Mouse (Mus musculus) hindbrain, embryonic 15.5 days (tissue): ENCODE results near the gene Nadk. TPM values are rescaled to one million over a fixed set of nuclear protein-coding genes. Genes with fewer than 3 reads are reported as not detected.

Experiments
- ATAC-seq: fragments of 200-750 bp; cut with Nextera tagmentation; 2 replicates; pipeline ENCODE4 v1.8.0; 2017; ENCODE audit warnings: low read depth, moderate number of reproducible peaks, moderate TSS enrichment; ENCODE audit not compliant: low FRiP score
- H3K27ac ChIP-seq: fragments of 300-500 bp; sonication (generic); replicated peaks from 2 replicates; pipeline ENCODE4 v1.5.1; 2015; ENCODE audit warnings: mild to moderate bottlenecking, inconsistent platforms
- H3K27me3 ChIP-seq: fragments of 300-500 bp; sonication (generic); 2 replicates; pipeline ENCODE4 v1.6.1; 2015; ENCODE audit warnings: control low read depth, inconsistent platforms
- H3K36me3 ChIP-seq: fragments of 300-500 bp; sonication (generic); 2 replicates; pipeline ENCODE4 v1.6.1; 2015; ENCODE audit warnings: control low read depth, inconsistent platforms
- H3K4me1 ChIP-seq: fragments of 300-500 bp; sonication (generic); replicated peaks from 2 replicates; pipeline ENCODE4 v1.6.1; 2015; ENCODE audit warnings: control low read depth, inconsistent platforms
- H3K4me2 ChIP-seq: fragments of 300-500 bp; sonication (generic); 2 replicates; pipeline ENCODE4 v1.6.1; 2015; ENCODE audit warnings: moderate library complexity, mild to moderate bottlenecking, inconsistent platforms
- H3K4me3 ChIP-seq: fragments of 300-500 bp; sonication (generic); 2 replicates; pipeline ENCODE4 v1.5.1; 2015; ENCODE audit warnings: mild to moderate bottlenecking, inconsistent platforms
- H3K9ac ChIP-seq: fragments of 300-500 bp; sonication (generic); 2 replicates; pipeline ENCODE4 v1.6.1; 2015; ENCODE audit warnings: inconsistent platforms
- H3K9me3 ChIP-seq: fragments of 300-500 bp; sonication (generic); 2 replicates; pipeline ENCODE4 v1.6.1; 2016; ENCODE audit warnings: control low read depth, inconsistent platforms
- WGBS: fragments of 180-500 bp; shearing (Covaris S2); methylation state at CpG from one replicate; pipeline ENCODE4 v1.1.7; 2015; 5-methylcytosine and 5-hydroxymethylcytosine counted together
- polyA plus RNA-seq: library from polyadenylated mRNA; unstranded; fragments of >200 nt; fragmentation: Nextera tagmentation; extraction: Ambion mirVana; gene quantifications from 2 replicates; pipeline ENCODE4 v1.2.1, GENCODE M21; 2015

Nadk gene
- polyA plus RNA-seq, 1 experiment from 2014 or later = 85.9 TPM

DNA sequence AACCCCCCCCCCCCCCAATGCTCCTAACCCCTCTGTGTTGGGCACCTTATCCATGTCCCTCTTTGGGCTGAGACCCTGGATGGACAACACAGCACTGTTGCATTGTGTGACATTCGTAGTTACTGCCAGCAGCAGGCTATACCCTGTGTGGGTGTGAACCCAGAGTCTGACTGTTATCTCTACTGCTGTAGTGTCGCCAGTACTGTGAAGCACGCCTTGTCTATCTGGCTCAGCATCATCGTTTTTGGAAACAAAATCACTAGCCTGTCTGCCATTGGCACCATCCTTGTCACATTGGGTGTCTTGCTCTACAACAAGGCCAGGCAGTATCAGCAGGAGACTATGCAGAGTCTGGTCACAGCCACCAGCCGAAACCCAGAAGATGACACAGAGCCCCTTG is 56.1 kb downstream of the Nadk start:
- no peaks in the 10 kb centered on the region for H3K27me3 ChIP-seq
- H3K4me1 ChIP-seq = peaks cover 1% of the 10 kb centered on the region; the same call in 1 of the 2 replicates
- 97% methylated on average over 5 of the region's 5 CpGs for WGBS
- H3K4me2 ChIP-seq = no peak overlapping the region
- H3K36me3 ChIP-seq = peaks cover 75% of the 10 kb centered on the region
- H3K9me3 ChIP-seq = no peaks in the 10 kb centered on the region
- no peak for ATAC-seq
- H3K9ac ChIP-seq = no peak overlapping the region
- no peak overlapping the region for H3K4me3 ChIP-seq
- no peak overlapping the region for H3K27ac ChIP-seq

DNA sequence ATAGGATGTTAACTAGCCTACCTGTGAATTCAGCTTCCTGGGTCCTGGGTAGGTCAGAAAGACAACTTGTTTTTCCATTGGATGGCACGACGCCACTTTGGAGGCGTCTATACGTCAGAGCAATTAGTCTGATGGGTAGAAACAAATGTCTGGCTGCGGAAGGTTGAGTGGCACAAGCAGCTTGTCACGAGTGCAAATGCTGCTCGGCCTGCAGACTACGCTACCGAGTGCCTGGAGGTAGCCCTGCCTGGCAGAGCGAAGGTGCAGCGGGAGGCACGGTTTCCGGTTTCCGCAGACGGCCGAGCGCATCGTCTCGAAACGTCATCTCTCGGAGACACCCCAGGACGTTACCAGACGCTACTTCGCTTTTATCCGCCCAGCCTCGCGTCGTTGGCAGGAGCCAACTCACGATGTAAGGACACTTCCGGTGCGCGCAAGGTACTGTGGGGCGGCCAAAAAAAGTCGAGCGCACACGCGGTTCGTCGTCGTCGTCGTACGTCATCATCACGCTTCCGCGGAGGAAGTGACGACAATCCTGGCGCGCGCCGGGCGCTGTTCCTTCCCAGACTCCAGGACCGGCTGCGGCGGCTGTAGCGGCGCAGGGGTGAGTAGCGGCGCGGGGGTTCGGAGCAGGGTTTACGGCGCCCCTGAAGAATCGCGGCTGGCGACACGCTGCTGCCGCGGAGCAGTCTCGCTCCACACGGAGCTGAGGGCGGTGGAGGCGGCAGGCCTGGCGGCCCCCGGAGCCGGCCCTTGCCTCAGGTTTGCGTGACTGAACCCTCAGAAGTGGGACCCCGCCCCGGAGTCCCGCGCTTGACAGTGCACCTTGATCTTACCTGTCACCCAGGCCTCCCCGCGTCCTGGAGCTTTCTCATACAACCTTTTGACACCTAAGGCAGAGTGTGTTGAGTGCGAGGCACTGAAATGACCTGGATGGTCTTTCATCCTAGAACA is 62.4 kb downstream of the Nadk start, which contains the start of gene Cdk11b:
Gene Cdk11b, plus strand, starts transcription at position 517 of the 954 bp plus-strand sequence.
- Histone ChIP-seq H3K4me3 (peak within 1 kb of the TSS; percentile 93), H3K9me3 (no peaks in the 10 kb centered on the region), H3K4me1 (peaks cover 14% of the 10 kb centered on the region), H3K27ac (peak within 1 kb of the TSS; percentile 90), H3K4me2 (peak within 1 kb of the TSS; percentile 85), H3K27me3 (no peaks in the 10 kb centered on the region), H3K9ac (peak within 1 kb of the TSS; percentile 87), H3K36me3 (peaks cover 47% of the 10 kb centered on the region)
- WGBS = under 1% methylated on average over 84 of the region's 84 CpGs
- ATAC-seq = peak; percentile 100

GRCm38 (mm10) chr4:155630267-155630666 is 68.1 kb downstream of the Nadk start:
- ATAC-seq = no peak
- H3K4me3 ChIP-seq = no peak overlapping the region
- no peaks in the 10 kb centered on the region for H3K9me3 ChIP-seq
- no peak overlapping the region for H3K9ac ChIP-seq
- H3K4me1 ChIP-seq = peaks cover 4% of the 10 kb centered on the region
- H3K4me2 ChIP-seq = no peak overlapping the region
- no peaks in the 10 kb centered on the region for H3K27me3 ChIP-seq
- no peak overlapping the region for H3K27ac ChIP-seq
- WGBS = 86% methylated on average over 6 of the region's 6 CpGs
- H3K36me3 ChIP-seq = peaks cover 73% of the 10 kb centered on the region

- Histone ChIP-seq H3K9me3 (no peaks in the 10 kb centered on the region), H3K4me3 (no peak overlapping the region), H3K4me2 (no peak overlapping the region), H3K9ac (no peak overlapping the region), H3K36me3 (peaks cover 78% of the 10 kb centered on the region), H3K4me1 (no peaks in the 10 kb centered on the region), H3K27ac (no peak overlapping the region), H3K27me3 (no peaks in the 10 kb centered on the region)
- no peak for ATAC-seq
These were observed 73.8 kb downstream of the Nadk start for GRCm38 (mm10) chr4:155635766-155636499.

Other genes starting within 250 kb of the Nadk start
- gene Prkcz, start 201.0 kb upstream of the Nadk start, polyA plus RNA-seq = 78.8 and 87.2 TPM in 2 replicates
- 0.14 and 0.25 TPM in 2 replicates for gene Gabrd, start 164.3 kb upstream of the Nadk start, polyA plus RNA-seq
- 4.3 and 5.2 TPM in 2 replicates for gene Cfap74, start 153.2 kb upstream of the Nadk start, polyA plus RNA-seq
- 0.17 TPM in 1 of 2 replicates, not detected in the other for gene Tmem52, start 93.3 kb upstream of the Nadk start, polyA plus RNA-seq
- 1,056 and 1,102 TPM in 2 replicates for gene Gnb1, start 71.0 kb upstream of the Nadk start, polyA plus RNA-seq
- 14.6 and 16.3 TPM in 2 replicates for gene Slc35e2, start 39.0 kb downstream of the Nadk start, polyA plus RNA-seq
- 49.3 and 53.0 TPM in 2 replicates for gene Cdk11b, start 62.5 kb downstream of the Nadk start, polyA plus RNA-seq
- gene Gm10563, start 83.0 kb downstream of the Nadk start, polyA plus RNA-seq = not detected in 2 replicates
- 4.7 and 6.5 TPM in 2 replicates for gene Mmp23, start 91.0 kb downstream of the Nadk start, polyA plus RNA-seq
- gene Mib2, start 106.8 kb downstream of the Nadk start, polyA plus RNA-seq = 50.6 and 62.2 TPM in 2 replicates
- 17.2 and 20.6 TPM in 2 replicates for gene Fndc10, start 132.0 kb downstream of the Nadk start, polyA plus RNA-seq
- 160 and 166 TPM in 2 replicates for gene Ssu72, start 142.4 kb downstream of the Nadk start, polyA plus RNA-seq
- 23.8 and 27.0 TPM in 2 replicates for gene Tmem240, start 172.4 kb downstream of the Nadk start, polyA plus RNA-seq
- 92.0 and 99.4 TPM in 2 replicates for gene Atad3a, start 198.7 kb downstream of the Nadk start, polyA plus RNA-seq
- 32.2 and 33.7 TPM in 2 replicates for gene Vwa1, start 212.3 kb downstream of the Nadk start, polyA plus RNA-seq
- 0.98 and 1.2 TPM in 2 replicates for gene Tmem88b, start 223.5 kb downstream of the Nadk start, polyA plus RNA-seq
- gene Ankrd65, start 228.1 kb downstream of the Nadk start, polyA plus RNA-seq = not detected in 2 replicates
- 248 and 265 TPM in 2 replicates for gene Mrpl20, start 240.5 kb downstream of the Nadk start, polyA plus RNA-seq